Mouse (Mus musculus) hindbrain, embryonic 12.5 days (tissue): ENCODE results near the gene Mapk13. TPM values are rescaled to one million over a fixed set of nuclear protein-coding genes. Genes with fewer than 3 reads are reported as not detected.
"Not testable (repeated sequence)": the region's sequence is repeated elsewhere in the genome, so short reads cannot be mapped to it uniquely, and the experiment has no call there.

Experiments used
- ATAC-seq: fragments of 200-750 bp; cut with Nextera tagmentation; 2 replicates; pipeline ENCODE4 v1.8.0; 2017; ENCODE audit warnings: moderate TSS enrichment; ENCODE audit not compliant: low FRiP score
- H3K27ac ChIP-seq: fragments of 300-500 bp; sonication (generic); 2 replicates; pipeline ENCODE4 v1.5.1; 2016; ENCODE audit warnings: mild to moderate bottlenecking
- H3K27me3 ChIP-seq: fragments of 300-500 bp; sonication (generic); 2 replicates; pipeline ENCODE4 v1.6.1; 2016; ENCODE audit warnings: mild to moderate bottlenecking
- H3K36me3 ChIP-seq: fragments of 300-500 bp; sonication (generic); 2 replicates; pipeline ENCODE4 v1.6.1; 2016; ENCODE audit warnings: mild to moderate bottlenecking
- H3K4me1 ChIP-seq: fragments of 300-500 bp; sonication (generic); 2 replicates; pipeline ENCODE4 v1.6.1; 2016
- H3K4me2 ChIP-seq: fragments of 300-500 bp; sonication (generic); replicated peaks from 2 replicates; pipeline ENCODE4 v1.6.1; 2016; ENCODE audit warnings: mild to moderate bottlenecking
- H3K4me3 ChIP-seq: fragments of 300-500 bp; sonication (generic); 2 replicates; pipeline ENCODE4 v1.5.1; 2016; ENCODE audit warnings: mild to moderate bottlenecking
- H3K9ac ChIP-seq: fragments of 300-500 bp; sonication (generic); 2 replicates; pipeline ENCODE4 v1.6.1; 2016; ENCODE audit warnings: mild to moderate bottlenecking, moderate library complexity
- H3K9me3 ChIP-seq: fragments of 300-500 bp; sonication (generic); replicated peaks from 2 replicates; pipeline ENCODE4 v1.6.1; 2016; ENCODE audit warnings: mild to moderate bottlenecking
- WGBS: fragments of 180-500 bp; shearing (Covaris S2); methylation state at CpG from one replicate; pipeline ENCODE4 v1.1.7; 2016; 5-methylcytosine and 5-hydroxymethylcytosine counted together
- polyA plus RNA-seq: library from polyadenylated mRNA; unstranded; fragments of >200 nt; fragmentation: Nextera tagmentation; extraction: Ambion mirVana; gene quantifications from 2 replicates; pipeline ENCODE4 v1.2.1, GENCODE M21; 2016

The Mapk13 gene
- polyA plus RNA-seq, 1 experiment from 2014 or later, result 6.5 TPM

GRCm38 (mm10) chr17:28803316-28803715, 34.2 kb downstream of the Mapk13 start:
- no peak overlapping the region for H3K4me2 ChIP-seq
- no peak overlapping the region for H3K4me3 ChIP-seq
- ATAC-seq, result no peak
- no peak overlapping the region for H3K9ac ChIP-seq
- WGBS, result 87% methylated on average over 1 of the region's 1 CpGs
- H3K27ac ChIP-seq, result no peak overlapping the region
- peaks cover 27% of the 10 kb centered on the region for H3K4me1 ChIP-seq
- H3K36me3 ChIP-seq, result peaks cover 28% of the 10 kb centered on the region
- H3K9me3 ChIP-seq, result no peaks in the 10 kb centered on the region
- H3K27me3 ChIP-seq, result no peaks in the 10 kb centered on the region

GRCm38 (mm10) chr17:28804973-28805372, 35.9 kb downstream of the Mapk13 start:
- peaks cover 17% of the 10 kb centered on the region for H3K4me1 ChIP-seq
- H3K36me3 ChIP-seq, result peaks cover 42% of the 10 kb centered on the region
- H3K27me3 ChIP-seq, result no peaks in the 10 kb centered on the region
- 96% methylated on average over 6 of the region's 6 CpGs for WGBS
- no peak overlapping the region for H3K4me2 ChIP-seq
- H3K27ac ChIP-seq, result no peak overlapping the region
- no peak for ATAC-seq
- H3K4me3 ChIP-seq, result no peak overlapping the region
- no peak overlapping the region for H3K9ac ChIP-seq
- H3K9me3 ChIP-seq, result no peaks in the 10 kb centered on the region

DNA sequence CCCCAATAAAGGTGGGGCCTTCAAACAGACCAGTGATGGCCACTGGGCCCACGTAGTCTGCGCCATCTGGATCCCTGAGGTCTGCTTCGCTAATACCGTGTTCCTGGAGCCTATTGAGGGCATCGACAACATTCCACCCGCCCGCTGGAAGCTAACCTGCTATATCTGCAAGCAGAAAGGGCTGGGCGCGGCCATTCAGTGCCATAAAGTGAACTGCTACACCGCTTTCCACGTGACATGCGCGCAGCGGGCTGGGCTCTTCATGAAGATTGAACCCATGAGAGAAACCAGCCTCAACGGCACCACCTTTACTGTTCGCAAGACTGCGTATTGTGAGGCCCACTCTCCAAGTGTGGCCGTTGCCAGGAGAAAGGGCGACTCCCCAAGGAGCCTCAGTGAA, 37.7 kb downstream of the Mapk13 start:
- no peak overlapping the region for H3K27ac ChIP-seq
- no peak overlapping the region for H3K4me3 ChIP-seq
- H3K9me3 ChIP-seq, result no peaks in the 10 kb centered on the region
- ATAC-seq, result no peak
- H3K9ac ChIP-seq, result no peak overlapping the region
- H3K4me1 ChIP-seq, result peaks cover 13% of the 10 kb centered on the region
- H3K27me3 ChIP-seq, result no peaks in the 10 kb centered on the region
- peaks cover 58% of the 10 kb centered on the region for H3K36me3 ChIP-seq
- no peak overlapping the region for H3K4me2 ChIP-seq
- 97% methylated on average over 19 of the region's 19 CpGs for WGBS

GRCm38 (mm10) chr17:28808714-28809113, 39.6 kb downstream of the Mapk13 start:
- H3K36me3 ChIP-seq, result peaks cover 69% of the 10 kb centered on the region
- no peaks in the 10 kb centered on the region for H3K4me1 ChIP-seq
- ATAC-seq, result no peak
- no peak overlapping the region for H3K4me2 ChIP-seq
- 96% methylated on average over 8 of the region's 8 CpGs for WGBS
- H3K9ac ChIP-seq, result no peak overlapping the region
- H3K27me3 ChIP-seq, result no peaks in the 10 kb centered on the region
- H3K9me3 ChIP-seq, result no peaks in the 10 kb centered on the region
- H3K4me3 ChIP-seq, result no peak overlapping the region
- H3K27ac ChIP-seq, result no peak overlapping the region

GRCm38 (mm10) chr17:28809175-28809831, 40.2 kb downstream of the Mapk13 start:
- Histone ChIP-seq H3K27ac (no peak overlapping the region), H3K4me3 (no peak overlapping the region), H3K9ac (no peak overlapping the region), H3K36me3 (peaks cover 73% of the 10 kb centered on the region), H3K4me2 (no peak overlapping the region), H3K9me3 (no peaks in the 10 kb centered on the region), H3K4me1 (no peaks in the 10 kb centered on the region), H3K27me3 (no peaks in the 10 kb centered on the region)
- ATAC-seq, result no peak
- WGBS, result 93% methylated on average over 10 of the region's 10 CpGs

GRCm38 (mm10) chr17:28812345-28812744, 43.2 kb downstream of the Mapk13 start:
- no peak overlapping the region for H3K4me3 ChIP-seq
- H3K27me3 ChIP-seq, result no peaks in the 10 kb centered on the region
- H3K9ac ChIP-seq, result no peak overlapping the region
- no peak overlapping the region for H3K27ac ChIP-seq
- H3K4me2 ChIP-seq, result no peak overlapping the region
- no peaks in the 10 kb centered on the region for H3K9me3 ChIP-seq
- H3K36me3 ChIP-seq, result peaks cover 81% of the 10 kb centered on the region
- 96% methylated on average over 10 of the region's 10 CpGs for WGBS
- H3K4me1 ChIP-seq, result no peaks in the 10 kb centered on the region
- no peak for ATAC-seq

- Histone ChIP-seq H3K4me2 (no peak overlapping the region), H3K27ac (no peak overlapping the region), H3K27me3 (no peaks in the 10 kb centered on the region), H3K4me1 (no peaks in the 10 kb centered on the region), H3K9ac (no peak overlapping the region), H3K36me3 (peaks cover 83% of the 10 kb centered on the region), H3K9me3 (no peaks in the 10 kb centered on the region), H3K4me3 (no peak overlapping the region)
- 92% methylated on average over 18 of the region's 18 CpGs for WGBS
- ATAC-seq, result no peak
These were observed 45.5 kb downstream of the Mapk13 start for GRCm38 (mm10) chr17:28814529-28815097.

- WGBS, result 92% methylated on average over 10 of the region's 10 CpGs
- Histone ChIP-seq H3K4me1 (no peaks in the 10 kb centered on the region), H3K27ac (no peak overlapping the region), H3K4me3 (no peak overlapping the region), H3K4me2 (no peak overlapping the region), H3K27me3 (no peaks in the 10 kb centered on the region), H3K36me3 (peaks cover 84% of the 10 kb centered on the region), H3K9me3 (no peaks in the 10 kb centered on the region), H3K9ac (no peak overlapping the region)
- no peak for ATAC-seq
These were observed 46.4 kb downstream of the Mapk13 start for GRCm38 (mm10) chr17:28815384-28816004.

DNA sequence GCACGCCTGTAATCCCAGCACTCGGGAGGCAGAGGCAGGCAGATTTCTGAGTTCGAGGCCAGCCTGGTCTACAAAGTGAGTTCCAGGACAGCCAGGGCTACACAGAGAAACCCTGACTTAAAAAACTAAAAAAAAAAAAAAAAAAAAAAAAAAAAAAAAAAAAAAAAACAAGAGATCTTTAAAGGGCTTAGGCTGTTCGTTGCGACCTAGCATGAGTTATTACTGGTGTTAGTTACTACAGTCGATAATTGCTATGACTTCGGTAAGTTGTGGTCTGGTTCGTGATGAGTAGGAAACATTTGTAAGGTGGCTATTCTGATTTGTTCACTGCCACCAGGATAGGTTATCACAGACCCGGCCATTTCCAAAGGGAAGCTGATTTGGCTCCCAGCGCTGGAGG, 47.2 kb downstream of the Mapk13 start:
- 93% methylated on average over 10 of the region's 10 CpGs for WGBS
- not testable (repeated sequence) for ATAC-seq, H3K4me3 ChIP-seq, H3K4me1 ChIP-seq, H3K27me3 ChIP-seq, H3K9ac ChIP-seq, H3K4me2 ChIP-seq, H3K9me3 ChIP-seq, H3K27ac ChIP-seq
- peaks cover 84% of the 10 kb centered on the region for H3K36me3 ChIP-seq

GRCm38 (mm10) chr17:28816875-28817811, 48.0 kb downstream of the Mapk13 start:
- WGBS, result 95% methylated on average over 25 of the region's 25 CpGs
- Histone ChIP-seq H3K4me2 (no peak overlapping the region), H3K4me1 (no peaks in the 10 kb centered on the region), H3K36me3 (peaks cover 87% of the 10 kb centered on the region), H3K9me3 (no peaks in the 10 kb centered on the region), H3K27ac (no peak overlapping the region), H3K4me3 (no peak overlapping the region), H3K9ac (no peak overlapping the region), H3K27me3 (no peaks in the 10 kb centered on the region)
- no peak for ATAC-seq

GRCm38 (mm10) chr17:28820189-28820588, 51.1 kb downstream of the Mapk13 start:
- Histone ChIP-seq H3K9ac (no peak overlapping the region), H3K4me3 (no peak overlapping the region), H3K27me3 (no peaks in the 10 kb centered on the region), H3K36me3 (peaks cover 96% of the 10 kb centered on the region), H3K27ac (no peak overlapping the region), H3K4me1 (no peaks in the 10 kb centered on the region), H3K9me3 (no peaks in the 10 kb centered on the region), H3K4me2 (no peak overlapping the region)
- ATAC-seq, result no peak
- 87% methylated on average over 2 of the region's 2 CpGs for WGBS
